Mouse (Mus musculus) liver, embryonic 14.5 days (tissue): ENCODE results near the gene Usp19. TPM values are rescaled to one million over a fixed set of nuclear protein-coding genes. Genes with fewer than 3 reads are reported as not detected.

Experiments used
- ATAC-seq: fragments of 200-750 bp; cut with Nextera tagmentation; 2 replicates; pipeline ENCODE4 v1.8.0; 2017; ENCODE audit warnings: moderate number of reproducible peaks, mild to moderate bottlenecking, moderate library complexity; ENCODE audit not compliant: insufficient read depth
- DNase-seq, 3 experiments: peaks; one replicate each; pipeline ENCODE4 v3.0.0-alpha.2; 2012 to 2013; ENCODE audit warnings: low read depth in 3 of 3, low spot score in 3 of 3
- H3K27ac ChIP-seq: fragments of 300-500 bp; sonication (generic); 2 replicates; pipeline ENCODE4 v1.5.1; 2014; ENCODE audit warnings: moderate library complexity, mild to moderate bottlenecking, control low read depth, inconsistent platforms
- H3K27me3 ChIP-seq: fragments of 300-500 bp; sonication (generic); 2 replicates; pipeline ENCODE4 v1.6.1; 2014; ENCODE audit warnings: mild to moderate bottlenecking, low read length, moderate library complexity; ENCODE audit not compliant: control insufficient read depth, insufficient read depth
- H3K36me3 ChIP-seq: fragments of 300-500 bp; sonication (generic); replicated peaks from 2 replicates; pipeline ENCODE4 v1.6.1; 2014; ENCODE audit warnings: low read depth; ENCODE audit not compliant: control insufficient read depth, insufficient read depth
- H3K4me1 ChIP-seq, 2 experiments: fragments of 200-500 bp in 1 of 2; fragments of 300-500 bp in 1 of 2; sonication (generic) in 1 of 2; replicated peaks; 2 replicates each; pipeline ENCODE4 v1.6.1; 2012 to 2014; ENCODE audit warnings: antibody characterized with exemption in 1 of 2, inconsistent platforms in 1 of 2, low read length in 1 of 2; ENCODE audit not compliant: control insufficient read depth in 2 of 2, insufficient read depth in 2 of 2
- H3K4me2 ChIP-seq: fragments of 300-500 bp; sonication (generic); 2 replicates; pipeline ENCODE4 v1.6.1; 2014; ENCODE audit warnings: low read depth, mild to moderate bottlenecking, control low read depth, moderate library complexity
- H3K4me3 ChIP-seq, 2 experiments: fragments of 200-500 bp in 1 of 2; fragments of 300-500 bp in 1 of 2; sonication (generic) in 1 of 2; 2 replicates each; pipeline ENCODE4 v1.5.1; 2012 to 2014; ENCODE audit warnings: low read depth in 2 of 2, low read length in 2 of 2, mild to moderate bottlenecking in 2 of 2, control low read depth in 1 of 2, inconsistent platforms in 1 of 2, moderate library complexity in 1 of 2; ENCODE audit not compliant: insufficient read depth in 1 of 2
- H3K9ac ChIP-seq: fragments of 300-500 bp; sonication (generic); replicated peaks from 2 replicates; pipeline ENCODE4 v1.6.1; 2014; ENCODE audit warnings: mild to moderate bottlenecking, control low read depth, moderate library complexity
- H3K9me3 ChIP-seq: fragments of 300-500 bp; sonication (generic); 2 replicates; pipeline ENCODE4 v1.6.1; 2016; ENCODE audit warnings: low read length, mixed read lengths; ENCODE audit not compliant: control insufficient read depth
- CTCF ChIP-seq: IDR thresholded peaks from 2 replicates; pipeline ENCODE4 v1.5.1; 2016; ENCODE audit warnings: antibody characterized with exemption, low read depth, control low read depth
- EP300 ChIP-seq: IDR thresholded peaks from 2 replicates; pipeline ENCODE4 v1.6.1; 2016; ENCODE audit warnings: antibody characterized with exemption, low read depth
- WGBS: fragments of 180-500 bp; shearing (Covaris S2); extraction: QIAGEN DNeasy Blood & Tissue Kit; methylation state at CpG from one replicate; pipeline ENCODE4 v1.1.7; 2014; ENCODE audit not compliant: insufficient replicate concordance; 5-methylcytosine and 5-hydroxymethylcytosine counted together
- polyA plus RNA-seq, 2 experiments: library from polyadenylated mRNA; depleted of rRNA in 1 of 2; stranded (reverse) in 1 of 2; unstranded in 1 of 2; fragments of >200 nt; fragmentation: Nextera tagmentation in 1 of 2; extraction: Ambion mirVana in 1 of 2; gene quantifications; 2 replicates each; pipeline versions ENCODE4 v1.2.1 to v1.2.3; 2012 to 2014

The Usp19 gene
- polyA plus RNA-seq, 2 experiments = 17.1 to 33.9 TPM

DNA sequence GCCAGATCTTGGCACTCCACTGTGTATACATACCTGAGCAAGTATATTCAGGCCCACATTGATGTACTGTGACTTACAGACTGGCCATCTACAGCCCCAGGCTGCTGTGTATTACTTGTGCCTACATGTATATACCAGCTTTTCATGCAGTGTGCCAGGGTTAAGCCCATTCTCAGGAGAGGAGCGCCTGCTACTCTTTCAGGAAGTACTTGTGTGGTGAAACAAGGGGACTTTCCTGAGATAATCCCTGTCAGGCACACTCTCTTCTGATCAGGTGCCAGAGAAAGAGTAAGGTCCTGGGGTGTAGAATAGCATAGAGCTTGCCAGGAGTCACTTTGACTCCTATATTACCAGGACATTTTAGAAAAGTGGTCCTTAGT, 30.5 kb upstream of the Usp19 start:
- DNase-seq (no peak), ATAC-seq (no peak; the same call in 1 of the 2 replicates)
- no peak for TF ChIP-seq EP300
- TF ChIP-seq CTCF = no peak
- 85% methylated on average over 1 of the region's 1 CpGs for WGBS
- Histone ChIP-seq H3K9ac (peak overlapping the region; percentile 82), H3K27me3 (no peaks in the 10 kb centered on the region), H3K4me1 (peaks cover 12 to 30% of the 10 kb centered on the region in 2 experiments), H3K36me3 (peaks cover 12% of the 10 kb centered on the region), H3K4me3 (peak overlapping the region; percentile 85 to 96), H3K27ac (peak overlapping the region; percentile 67; the same call in 1 of the 2 replicates), H3K9me3 (no peaks in the 10 kb centered on the region), H3K4me2 (peak overlapping the region; percentile 70)

DNA sequence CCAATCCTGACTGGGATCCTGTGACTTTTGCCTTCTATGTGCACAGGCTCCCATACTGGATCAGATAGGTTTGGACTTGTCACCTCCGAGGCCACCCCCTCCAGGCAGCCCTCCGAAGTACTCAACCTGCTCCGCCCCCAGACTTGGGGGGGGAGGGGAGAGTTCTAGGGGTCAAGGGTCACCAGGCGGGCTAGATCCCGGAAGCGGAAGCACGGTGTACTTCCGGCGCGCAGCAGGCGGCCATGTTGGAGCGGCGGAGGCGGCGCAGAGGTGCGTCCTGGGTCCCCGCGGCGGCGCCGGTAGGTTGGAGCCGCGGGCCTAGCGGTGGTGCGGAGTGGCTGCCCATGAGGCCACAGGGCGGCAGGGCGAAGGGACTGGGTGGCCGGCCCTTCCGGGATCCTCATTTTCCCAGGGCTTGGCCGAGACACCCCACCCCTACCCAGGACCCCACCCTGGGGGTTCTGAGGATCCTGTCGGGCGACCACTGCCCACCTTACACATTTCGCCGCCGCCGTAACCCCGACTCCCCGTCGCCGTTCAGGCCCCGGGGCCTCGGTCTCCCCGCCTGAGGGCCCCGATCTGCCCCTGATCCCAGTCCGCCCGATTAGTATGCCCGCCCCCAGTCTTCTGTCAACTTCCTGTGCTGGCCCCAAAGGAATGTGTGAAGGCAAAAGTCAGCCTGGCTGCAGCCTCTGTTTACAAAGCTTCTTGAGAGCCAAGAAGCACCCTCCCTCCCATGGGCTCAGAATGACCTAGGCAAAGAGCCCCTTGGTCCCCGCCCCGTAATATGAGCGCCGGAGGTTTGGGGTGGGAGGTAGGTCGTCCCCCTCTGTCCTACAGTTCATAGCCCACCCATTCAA, 29.9 kb upstream of the Usp19 start, which contains the start of gene Ccdc71:
Gene Ccdc71 (plus strand): TSS at position 209 of the 860 bp plus-strand sequence.
- DNase-seq = peak; percentile 66 to 70 (median 66)
- whole genome bisulfite sequencing = under 1% methylated on average over 52 of the region's 52 CpGs
- no peak for TF ChIP-seq CTCF
- TF ChIP-seq EP300 = no peak

DNA sequence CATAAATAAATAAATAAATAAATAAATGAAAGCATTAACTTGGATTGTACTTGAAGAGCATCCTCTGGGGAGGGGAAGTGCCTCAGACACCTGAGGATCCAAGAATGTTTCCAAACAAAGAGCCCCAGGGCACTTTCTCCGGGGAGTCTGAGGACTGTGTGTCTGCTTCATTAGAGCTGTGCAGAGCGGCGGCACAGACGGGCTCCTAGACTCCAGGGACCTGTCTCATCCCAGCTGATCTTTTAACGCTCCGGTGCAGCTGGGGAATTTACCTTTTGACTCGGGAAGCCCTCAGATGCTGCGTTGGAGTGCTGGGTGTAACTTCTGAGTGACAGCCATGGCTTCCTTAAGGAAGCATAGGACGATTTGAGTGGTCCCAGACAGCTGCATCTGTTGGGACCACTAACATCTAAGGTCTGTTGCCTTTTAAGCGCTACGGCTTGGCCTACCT, 29.2 kb upstream of the Usp19 start, which contains the start of gene Klhdc8b:
Gene Klhdc8b (minus strand): TSS at position 401 of the 451 bp plus-strand sequence.
- Histone ChIP-seq H3K4me3 (peak within 1 kb of the TSS; percentile 85 to 96), H3K4me1 (peaks cover 12 to 23% of the 10 kb centered on the region in 2 experiments), H3K27me3 (no peaks in the 10 kb centered on the region), H3K36me3 (peaks cover 15% of the 10 kb centered on the region), H3K9me3 (no peaks in the 10 kb centered on the region), H3K4me2 (peak within 1 kb of the TSS; percentile 70), H3K27ac (peak within 1 kb of the TSS; percentile 67), H3K9ac (peak within 1 kb of the TSS; percentile 82)
- WGBS = 28% methylated on average over 11 of the region's 11 CpGs
- no peak for ATAC-seq
- TF ChIP-seq EP300 = no peak
- TF ChIP-seq CTCF = no peak
- no peak for DNase-seq

More for the DNA sequence above, 29.9 kb upstream of the Usp19 start, which contains the start of gene Ccdc71:
- Histone ChIP-seq H3K4me2 (peak within 1 kb of the TSS; percentile 70), H3K4me3 (peak within 1 kb of the TSS; percentile 85 to 96), H3K9ac (peak within 1 kb of the TSS; percentile 82), H3K9me3 (no peaks in the 10 kb centered on the region), H3K36me3 (peaks cover 15% of the 10 kb centered on the region), H3K27me3 (no peaks in the 10 kb centered on the region), H3K27ac (peak within 1 kb of the TSS; percentile 67), H3K4me1 (peaks cover 12 to 30% of the 10 kb centered on the region in 2 experiments)
- ATAC-seq = peak; percentile 83

DNA sequence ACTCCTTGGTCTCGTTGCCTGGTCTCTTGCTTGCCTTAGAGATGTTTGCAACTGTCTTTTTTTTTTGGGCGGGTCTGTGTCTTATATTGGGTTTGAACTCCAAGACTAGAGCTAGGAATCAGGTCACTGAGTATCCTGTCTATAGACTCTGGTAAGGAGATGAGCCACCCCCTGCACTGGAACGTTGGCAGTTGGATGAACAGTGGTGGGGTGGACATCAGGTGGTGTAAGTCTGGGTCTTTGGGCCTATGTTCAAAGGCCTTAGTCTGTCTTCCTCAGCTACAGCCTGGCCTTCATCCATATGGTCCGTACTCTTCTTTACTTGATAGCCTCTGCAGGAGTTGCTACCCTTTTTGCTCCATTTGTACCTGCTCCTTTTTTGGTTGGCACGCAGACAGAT, 28.7 kb upstream of the Usp19 start:
- Histone ChIP-seq H3K9ac (peak overlapping the region; percentile 82; the same call in 1 of the 2 replicates), H3K36me3 (peaks cover 15% of the 10 kb centered on the region), H3K27me3 (no peaks in the 10 kb centered on the region), H3K4me1 (peaks cover 12 to 20% of the 10 kb centered on the region in 2 experiments), H3K4me3 (peak overlapping the region; percentile 85 to 96; a peak in 3 of 4 replicates), H3K27ac (no peak overlapping the region), H3K4me2 (peak overlapping the region; percentile 70), H3K9me3 (no peaks in the 10 kb centered on the region)
- 78% methylated on average over 5 of the region's 5 CpGs for WGBS
- no peak for ATAC-seq
- no peak for DNase-seq
- TF ChIP-seq EP300 (no peak), CTCF (no peak)

DNA sequence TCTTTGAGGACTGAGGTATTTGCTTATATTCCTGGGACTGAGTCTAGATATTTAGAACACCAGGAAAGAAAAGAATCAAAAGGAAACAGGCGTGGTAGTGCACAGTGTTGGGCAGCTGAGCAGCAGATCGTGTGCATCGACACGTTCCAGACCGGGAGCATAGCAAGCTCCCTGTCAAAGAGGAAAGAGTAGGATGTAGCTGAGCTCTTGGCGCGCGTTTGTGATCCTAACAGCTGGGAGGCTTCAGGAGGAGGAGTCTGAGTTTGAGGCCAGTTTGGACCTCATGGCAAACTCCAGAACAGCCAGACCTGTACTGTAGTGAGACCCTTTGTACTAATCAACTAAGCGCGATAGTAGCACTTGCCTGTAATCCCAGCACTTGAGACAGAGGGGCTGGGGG, 28.2 kb upstream of the Usp19 start:
- Histone ChIP-seq H3K36me3 (peaks cover 15% of the 10 kb centered on the region), H3K27ac (no peak overlapping the region), H3K4me1 (peaks cover 12 to 20% of the 10 kb centered on the region in 2 experiments), H3K4me2 (peak overlapping the region; percentile 70; the same call in 1 of the 2 replicates), H3K9me3 (no peaks in the 10 kb centered on the region), H3K27me3 (no peaks in the 10 kb centered on the region), H3K9ac (no peak overlapping the region), H3K4me3 (no peak overlapping the region)
- WGBS = 76% methylated on average over 10 of the region's 10 CpGs
- TF ChIP-seq CTCF (no peak), EP300 (no peak)
- DNase-seq (no peak), ATAC-seq (no peak)
